Mouse (Mus musculus): ENCODE data around the gene Mapkapk3. TPM values are rescaled to one million over a fixed set of nuclear protein-coding genes. Genes with fewer than 3 reads are reported as not detected.
"Not testable (repeated sequence)": the region's sequence is repeated elsewhere in the genome, so short reads cannot be mapped to it uniquely, and the experiment has no call there.

The Mapkapk3 gene
- polyA plus RNA-seq, 1 experiment from 2014 or later = 5.5 TPM

GRCm38 (mm10) chr9:107307099-107307872 lies 17.6 kb upstream of the Mapkapk3 start:
- H3K36me3 ChIP-seq = 0 out of 2 replicates have a peak, but pooled peaks cover under 1% of the 10 kb centered on the region
- 83% methylated on average over 11 of the region's 11 CpGs for WGBS
- H3K27me3 ChIP-seq = no peaks in the 10 kb centered on the region
- no peaks in the 10 kb centered on the region for H3K9me3 ChIP-seq
- no peak overlapping the region for H3K9ac ChIP-seq (replicated peaks)
- no peak overlapping the region for H3K4me3 ChIP-seq (replicated peaks)
- no peak overlapping the region for H3K27ac ChIP-seq
- ATAC-seq (ENCODE audit: insufficient number of reproducible peaks, insufficient read depth, low FRiP score, low TSS enrichment, low read depth) = no peak
- no peak overlapping the region for H3K4me2 ChIP-seq
- H3K4me1 ChIP-seq (replicated peaks) = peaks cover 3% of the 10 kb centered on the region; the same call in 1 of the 2 replicates

GRCm38 (mm10) chr9:107306673-107307072 lies 17.0 kb upstream of the Mapkapk3 start:
- not testable (repeated sequence) for H3K4me2 ChIP-seq; H3K9me3 ChIP-seq; H3K36me3 ChIP-seq; ATAC-seq (ENCODE audit: insufficient number of reproducible peaks, insufficient read depth, low FRiP score, low TSS enrichment, low read depth); H3K9ac ChIP-seq (replicated peaks); H3K27me3 ChIP-seq; H3K4me1 ChIP-seq (replicated peaks); H3K4me3 ChIP-seq (replicated peaks); H3K27ac ChIP-seq
- WGBS = 100% methylated on average over 1 of the region's 1 CpGs

GRCm38 (mm10) chr9:107305601-107306542 lies 16.2 kb upstream of the Mapkapk3 start:
- no peak overlapping the region for H3K4me2 ChIP-seq
- H3K27me3 ChIP-seq = no peaks in the 10 kb centered on the region
- H3K4me3 ChIP-seq (replicated peaks) = no peak overlapping the region
- peaks cover 14% of the 10 kb centered on the region for H3K36me3 ChIP-seq
- ATAC-seq (ENCODE audit: insufficient number of reproducible peaks, insufficient read depth, low FRiP score, low TSS enrichment, low read depth) = no peak
- WGBS = 53% methylated on average over 13 of the region's 13 CpGs
- H3K9me3 ChIP-seq = no peaks in the 10 kb centered on the region
- no peak overlapping the region for H3K9ac ChIP-seq (replicated peaks)
- H3K27ac ChIP-seq = no peak overlapping the region
- H3K4me1 ChIP-seq (replicated peaks) = peaks cover 3% of the 10 kb centered on the region; the same call in 1 of the 2 replicates

GRCm38 (mm10) chr9:107305012-107305411 lies 15.3 kb upstream of the Mapkapk3 start:
- 89% methylated on average over 4 of the region's 4 CpGs for WGBS
- Histone ChIP-seq H3K4me1 (replicated peaks) (peaks cover 3% of the 10 kb centered on the region; the same call in 1 of the 2 replicates), H3K9ac (replicated peaks) (no peak overlapping the region), H3K36me3 (peaks cover 22% of the 10 kb centered on the region), H3K9me3 (no peaks in the 10 kb centered on the region), H3K4me3 (replicated peaks) (no peak overlapping the region), H3K4me2 (no peak overlapping the region), H3K27me3 (no peaks in the 10 kb centered on the region), H3K27ac (no peak overlapping the region)
- ATAC-seq (ENCODE audit: insufficient number of reproducible peaks, insufficient read depth, low FRiP score, low TSS enrichment, low read depth) = no peak

GRCm38 (mm10) chr9:107304383-107304782 lies 14.7 kb upstream of the Mapkapk3 start:
- Histone ChIP-seq H3K4me2 (no peak overlapping the region), H3K36me3 (peaks cover 25% of the 10 kb centered on the region), H3K9ac (replicated peaks) (no peak overlapping the region), H3K4me1 (replicated peaks) (peaks cover 3% of the 10 kb centered on the region; the same call in 1 of the 2 replicates), H3K27ac (no peak overlapping the region), H3K4me3 (replicated peaks) (no peak overlapping the region), H3K27me3 (no peaks in the 10 kb centered on the region), H3K9me3 (no peaks in the 10 kb centered on the region)
- no peak for ATAC-seq (ENCODE audit: insufficient number of reproducible peaks, insufficient read depth, low FRiP score, low TSS enrichment, low read depth)
- 85% methylated on average over 3 of the region's 3 CpGs for WGBS

- WGBS = 85% methylated on average over 5 of the region's 5 CpGs
- Histone ChIP-seq H3K9ac (replicated peaks) (no peak overlapping the region), H3K4me1 (replicated peaks) (peaks cover 3% of the 10 kb centered on the region; the same call in 1 of the 2 replicates), H3K36me3 (peaks cover 25% of the 10 kb centered on the region), H3K9me3 (no peaks in the 10 kb centered on the region), H3K27ac (no peak overlapping the region), H3K4me2 (no peak overlapping the region), H3K27me3 (no peaks in the 10 kb centered on the region), H3K4me3 (replicated peaks) (no peak overlapping the region)
- ATAC-seq (ENCODE audit: insufficient number of reproducible peaks, insufficient read depth, low FRiP score, low TSS enrichment, low read depth) = no peak
Observed at GRCm38 (mm10) chr9:107303900-107304299, 14.2 kb upstream of the Mapkapk3 start.

- Histone ChIP-seq H3K27ac (no peak overlapping the region), H3K4me1 (replicated peaks) (peaks cover 3% of the 10 kb centered on the region; the same call in 1 of the 2 replicates), H3K27me3 (no peaks in the 10 kb centered on the region), H3K36me3 (peaks cover 25% of the 10 kb centered on the region), H3K9ac (replicated peaks) (no peak overlapping the region), H3K4me2 (no peak overlapping the region), H3K9me3 (no peaks in the 10 kb centered on the region), H3K4me3 (replicated peaks) (no peak overlapping the region)
- 77% methylated on average over 9 of the region's 9 CpGs for WGBS
- no peak for ATAC-seq (ENCODE audit: insufficient number of reproducible peaks, insufficient read depth, low FRiP score, low TSS enrichment, low read depth)
Observed at GRCm38 (mm10) chr9:107303121-107303820, 13.6 kb upstream of the Mapkapk3 start.

GRCm38 (mm10) chr9:107302592-107302991 lies 12.9 kb upstream of the Mapkapk3 start:
- H3K9ac ChIP-seq (replicated peaks) = no peak overlapping the region
- H3K4me2 ChIP-seq = no peak overlapping the region
- H3K36me3 ChIP-seq = peaks cover 25% of the 10 kb centered on the region
- WGBS = 67% methylated on average over 7 of the region's 7 CpGs
- ATAC-seq (ENCODE audit: insufficient number of reproducible peaks, insufficient read depth, low FRiP score, low TSS enrichment, low read depth) = no peak
- H3K9me3 ChIP-seq = no peaks in the 10 kb centered on the region
- no peak overlapping the region for H3K27ac ChIP-seq
- peaks cover 9% of the 10 kb centered on the region for H3K4me1 ChIP-seq (replicated peaks)
- no peak overlapping the region for H3K4me3 ChIP-seq (replicated peaks)
- no peaks in the 10 kb centered on the region for H3K27me3 ChIP-seq

GRCm38 (mm10) chr9:107301554-107302331 lies 12.1 kb upstream of the Mapkapk3 start:
- Histone ChIP-seq H3K9ac (replicated peaks) (no peak overlapping the region), H3K4me2 (no peak overlapping the region), H3K4me3 (replicated peaks) (no peak overlapping the region), H3K27me3 (no peaks in the 10 kb centered on the region; the same call in 1 of the 2 replicates), H3K27ac (no peak overlapping the region), H3K9me3 (no peaks in the 10 kb centered on the region), H3K36me3 (peaks cover 25% of the 10 kb centered on the region), H3K4me1 (replicated peaks) (peaks cover 16% of the 10 kb centered on the region)
- 83% methylated on average over 17 of the region's 17 CpGs for WGBS
- no peak for ATAC-seq (ENCODE audit: insufficient number of reproducible peaks, insufficient read depth, low FRiP score, low TSS enrichment, low read depth)

- ATAC-seq (ENCODE audit: insufficient number of reproducible peaks, insufficient read depth, low FRiP score, low TSS enrichment, low read depth) = no peak
- no peak overlapping the region for H3K4me2 ChIP-seq
- H3K36me3 ChIP-seq = peaks cover 25% of the 10 kb centered on the region
- WGBS = 92% methylated on average over 30 of the region's 30 CpGs
- H3K27me3 ChIP-seq = peaks cover 4% of the 10 kb centered on the region
- no peaks in the 10 kb centered on the region for H3K9me3 ChIP-seq
- no peak overlapping the region for H3K27ac ChIP-seq
- peaks cover 12% of the 10 kb centered on the region for H3K4me1 ChIP-seq (replicated peaks)
- no peak overlapping the region for H3K4me3 ChIP-seq (replicated peaks)
- H3K9ac ChIP-seq (replicated peaks) = no peak overlapping the region
Observed at GRCm38 (mm10) chr9:107300224-107300973, 10.7 kb upstream of the Mapkapk3 start.

Data from limb, embryonic 12.5 days (tissue).